Mouse (Mus musculus) testis, postnatal 14 days (tissue): ENCODE measurements around the gene Cxcl17.

ENCODE experiments used
- DNase-seq: peaks from one replicate; pipeline ENCODE4 v3.0.0; 2021; ENCODE audit warnings: low spot score

Gene Cxcl17

DNA sequence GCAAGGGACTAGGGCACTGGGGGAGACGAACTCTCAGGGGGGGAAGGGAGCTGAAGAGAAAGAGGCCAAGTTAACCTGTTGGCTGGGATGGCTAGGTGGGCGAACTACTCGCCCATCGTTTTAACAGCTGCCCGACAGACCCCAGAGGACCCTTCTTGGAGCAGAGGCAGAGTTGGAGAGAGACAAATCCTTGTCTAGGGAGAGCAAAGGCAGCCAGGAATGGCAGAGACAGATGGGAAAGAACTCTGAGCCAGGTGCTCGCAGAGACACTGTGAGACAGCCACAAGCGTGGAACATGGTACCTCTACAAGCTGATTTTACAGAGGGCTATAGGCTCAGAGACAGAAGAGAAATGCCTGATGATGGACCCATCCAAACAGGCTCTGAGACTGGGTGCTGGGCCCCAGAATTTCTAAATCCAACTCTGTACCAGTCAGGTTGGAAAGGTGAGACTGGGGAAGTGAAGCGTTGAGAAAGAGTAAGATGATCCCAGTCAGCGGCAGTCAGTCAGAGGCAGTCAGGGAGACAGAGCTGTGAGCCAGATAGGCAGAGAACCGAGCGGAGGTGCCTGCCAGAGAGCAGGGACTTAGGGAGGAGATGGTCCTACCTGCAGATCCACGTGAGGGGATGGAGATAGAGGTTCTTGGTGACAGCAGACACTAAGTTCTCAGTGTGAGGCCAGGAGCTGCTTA is 43.5 kb downstream of the Cxcl17 start, which contains the start of gene Cnfn:
Gene Cnfn, minus strand, starts transcription at position 667 of the 692 bp plus-strand sequence.
- DNase-seq: no peak

DNA sequence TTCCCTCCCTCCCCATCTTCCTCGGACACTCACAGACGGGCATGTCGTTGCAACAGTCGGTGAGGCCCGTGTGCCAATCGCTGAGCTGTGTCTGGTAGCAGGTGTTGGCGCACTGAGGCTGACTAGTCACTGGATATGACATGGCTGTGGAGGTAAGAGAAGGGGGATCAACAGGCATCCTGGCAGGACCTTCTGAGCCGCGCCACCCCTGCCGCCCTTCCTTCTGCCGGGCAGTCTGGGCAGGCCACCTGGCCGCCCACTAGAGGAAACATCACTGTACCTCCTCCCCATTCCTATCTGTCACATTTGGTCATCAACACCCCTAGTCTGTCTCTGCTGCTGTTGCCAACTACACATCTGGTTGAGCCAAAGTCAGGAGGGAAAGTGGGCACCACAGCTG is 44.4 kb downstream of the Cxcl17 start:
- DNase-seq: no peak

GRCm38 (mm10) chr7:25367632-25368293 is 44.9 kb downstream of the Cxcl17 start:
- no peak for DNase-seq

DNA sequence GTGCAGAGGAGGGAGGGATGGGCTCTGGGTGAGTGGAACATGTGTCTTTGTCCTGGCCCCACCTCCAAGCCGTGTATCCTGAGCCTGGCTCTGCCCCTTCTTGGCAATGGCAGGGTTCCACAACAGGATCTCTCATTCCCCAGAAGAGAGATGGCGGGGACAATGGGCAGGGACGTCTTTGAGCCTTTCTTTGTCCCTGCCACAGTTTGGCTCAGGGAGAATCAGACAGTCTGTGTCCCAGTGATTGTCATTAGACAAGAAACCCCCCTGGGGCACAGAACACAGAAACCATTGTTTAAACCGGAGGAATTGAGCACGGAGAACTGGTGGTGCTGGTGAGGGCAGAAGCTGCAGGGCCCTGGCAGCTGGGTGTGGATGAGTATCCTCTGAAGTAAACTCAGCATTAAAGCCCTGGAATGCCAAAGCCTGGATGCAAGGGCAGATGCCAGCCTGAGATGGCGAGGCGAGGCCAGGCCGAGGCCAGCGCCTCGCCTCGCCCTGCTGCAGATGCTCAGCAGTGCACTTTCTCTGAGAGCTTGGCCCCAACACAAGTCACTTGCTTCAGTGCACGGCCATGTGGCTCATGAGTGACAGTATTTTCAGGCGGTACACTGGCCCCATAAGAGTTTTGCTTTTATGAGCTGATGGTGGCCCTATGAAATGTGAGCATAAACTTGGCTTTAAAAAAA is 46.6 kb downstream of the Cxcl17 start:
- no peak for DNase-seq

DNA sequence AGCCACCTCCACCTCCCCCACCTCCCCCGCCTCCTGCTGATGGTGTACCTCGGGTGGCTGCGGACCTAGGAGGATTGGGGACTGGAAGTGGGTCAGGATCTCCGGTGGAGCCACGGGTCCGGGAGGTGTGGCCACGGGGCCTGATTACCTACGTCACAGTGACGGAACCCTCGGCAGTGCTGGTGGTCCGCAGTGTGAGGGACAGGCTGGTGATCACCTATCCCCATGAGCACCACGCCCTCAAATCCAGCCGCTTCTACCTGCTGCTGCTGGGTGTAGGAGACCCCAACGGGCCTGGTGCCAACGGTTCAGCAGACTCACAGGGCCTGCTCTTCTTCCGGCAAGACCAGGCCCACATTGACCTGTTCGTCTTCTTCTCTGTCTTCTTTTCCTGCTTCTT is 49.1 kb downstream of the Cxcl17 start:
- no peak for DNase-seq

GRCm38 (mm10) chr7:25363151-25363550 is 49.5 kb downstream of the Cxcl17 start:
- no peak for DNase-seq

GRCm38 (mm10) chr7:25358721-25359206 is 53.9 kb downstream of the Cxcl17 start:
- no peak for DNase-seq
